Mouse (Mus musculus): ENCODE results near the gene Tlx1. TPM values are rescaled to one million over a fixed set of nuclear protein-coding genes. Genes with fewer than 3 reads are reported as not detected.

Tlx1 gene
- polyA plus RNA-seq (2014; fragmentation: Nextera tagmentation; extraction: Ambion mirVana) = 0.29 and 0.72 TPM in 2 replicates

DNA sequence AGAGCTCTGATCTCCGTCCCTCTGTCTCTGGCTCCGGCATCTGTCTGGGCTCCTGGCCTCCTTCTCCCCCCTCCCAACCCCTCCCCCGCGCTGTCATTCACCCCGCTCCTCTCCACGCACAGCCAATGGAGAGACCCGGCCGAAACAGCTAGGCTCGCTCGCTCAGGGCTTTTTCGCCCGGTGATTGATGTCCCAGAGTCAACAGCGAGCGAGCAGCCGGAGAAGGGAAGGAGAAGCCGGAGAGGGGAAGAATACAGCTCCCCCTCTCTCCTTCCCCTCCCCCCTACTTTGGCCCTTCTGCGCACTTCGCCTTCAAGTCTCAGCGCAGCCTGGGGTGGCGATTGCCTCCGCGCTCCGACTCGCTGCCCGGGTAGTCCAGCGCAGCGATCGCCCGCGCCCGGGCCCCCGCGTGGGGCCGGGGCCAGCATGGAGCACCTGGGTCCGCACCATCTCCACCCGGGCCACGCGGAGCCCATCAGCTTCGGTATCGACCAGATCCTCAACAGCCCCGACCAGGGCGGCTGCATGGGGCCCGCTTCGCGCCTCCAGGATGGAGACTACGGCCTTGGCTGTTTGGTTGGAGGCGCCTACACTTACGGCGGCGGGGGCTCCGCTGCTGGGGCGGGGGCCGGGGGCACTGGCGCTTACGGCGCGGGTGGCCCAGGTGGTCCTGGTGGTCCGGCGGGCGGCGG lies at the start of gene Tlx1:
Tlx1 (plus strand) TSS at position 191 of the 692 bp plus-strand sequence.
- ATAC-seq (ENCODE audit: insufficient read depth, low FRiP score, low TSS enrichment) (peak; percentile 77), DNase-seq (ENCODE audit: low spot score) (peak; percentile 81)
- under 1% methylated on average over 56 of the region's 61 CpGs for WGBS
- peak within 1 kb of the TSS; percentile 41 for H3K4me2 ChIP-seq (ENCODE audit: low read depth)
- peak within 1 kb of the TSS; percentile 24 for H3K4me3 ChIP-seq (ENCODE audit: low read depth, low read length)
- peaks cover 12% of the 10 kb centered on the region for H3K4me1 ChIP-seq (ENCODE audit: control insufficient read depth, insufficient read depth, low read length)
- peaks cover 99% of the 10 kb centered on the region for H3K27me3 ChIP-seq (ENCODE audit: control insufficient read depth, insufficient read depth, low read length)
- H3K9me3 ChIP-seq (ENCODE audit: control insufficient read depth, low read length) = no peaks in the 10 kb centered on the region; the same call in 1 of the 2 replicates
- H3K36me3 ChIP-seq (ENCODE audit: control insufficient read depth, insufficient read depth, low read length) = no peaks in the 10 kb centered on the region
- H3K9ac ChIP-seq (ENCODE audit: low read length) = no peak within 1 kb of the TSS; the same call in 1 of the 2 replicates
- H3K27ac ChIP-seq (ENCODE audit: low read depth, low read length) = no peak within 1 kb of the TSS

DNA sequence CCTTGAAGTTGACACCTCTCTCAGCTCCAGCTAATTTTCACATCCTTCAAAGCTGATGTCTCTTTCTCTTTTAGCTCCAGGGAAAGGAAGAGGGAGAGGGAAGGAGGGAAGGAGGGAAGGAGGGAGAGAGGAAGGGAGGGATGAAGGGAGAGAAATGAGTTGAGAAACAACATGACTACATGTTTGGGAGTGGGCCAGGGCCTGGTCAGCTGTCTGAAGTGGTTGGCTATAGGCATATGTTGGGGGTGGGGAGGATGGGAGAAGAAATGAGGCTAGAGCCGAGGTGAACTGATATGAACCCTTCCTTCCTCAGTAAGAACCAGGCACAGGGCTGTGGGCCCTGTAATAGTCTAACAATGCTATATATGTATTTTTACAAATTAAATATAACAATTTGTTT lies 44.9 kb upstream of the Tlx1 start:
- DNase-seq (ENCODE audit: low spot score) = no peak
- H3K27me3 ChIP-seq (ENCODE audit: control insufficient read depth, insufficient read depth, low read length) = peaks cover 43% of the 10 kb centered on the region
- H3K4me3 ChIP-seq (ENCODE audit: low read depth, low read length) = no peak overlapping the region
- H3K9me3 ChIP-seq (ENCODE audit: control insufficient read depth, low read length) = no peaks in the 10 kb centered on the region
- 39% methylated on average over 1 of the region's 1 CpGs for WGBS
- H3K27ac ChIP-seq (ENCODE audit: low read depth, low read length) = no peak overlapping the region
- no peaks in the 10 kb centered on the region for H3K36me3 ChIP-seq (ENCODE audit: control insufficient read depth, insufficient read depth, low read length)
- no peak overlapping the region for H3K4me2 ChIP-seq (ENCODE audit: low read depth)
- H3K9ac ChIP-seq (ENCODE audit: low read length) = no peak overlapping the region
- no peak for ATAC-seq (ENCODE audit: insufficient read depth, low FRiP score, low TSS enrichment)
- H3K4me1 ChIP-seq (ENCODE audit: control insufficient read depth, insufficient read depth, low read length) = no peaks in the 10 kb centered on the region

DNA sequence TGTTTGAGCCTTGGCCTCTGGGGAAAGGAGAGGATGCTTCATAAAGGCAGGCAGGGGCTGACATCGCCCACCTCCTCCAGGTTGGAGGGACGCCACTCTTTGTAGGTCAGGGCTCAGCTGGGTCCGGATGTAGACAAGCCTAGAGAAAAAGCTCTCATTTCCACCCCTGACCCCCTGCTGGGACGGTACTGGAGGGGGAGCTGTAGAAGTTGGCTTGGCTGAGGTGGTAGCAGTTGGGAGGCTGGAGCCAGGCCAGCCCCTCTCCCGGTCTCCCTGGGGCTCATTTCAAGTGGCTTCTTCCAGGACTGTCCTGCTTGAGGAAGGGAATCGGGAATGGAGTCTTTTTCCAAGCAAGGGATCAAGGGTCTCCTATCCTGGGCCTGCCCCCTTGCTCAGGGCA lies 43.8 kb upstream of the Tlx1 start:
- H3K9me3 ChIP-seq (ENCODE audit: control insufficient read depth, low read length) = no peaks in the 10 kb centered on the region
- no peaks in the 10 kb centered on the region for H3K36me3 ChIP-seq (ENCODE audit: control insufficient read depth, insufficient read depth, low read length)
- H3K4me1 ChIP-seq (ENCODE audit: control insufficient read depth, insufficient read depth, low read length) = no peaks in the 10 kb centered on the region
- WGBS = 50% methylated on average over 6 of the region's 6 CpGs
- no peak overlapping the region for H3K4me2 ChIP-seq (ENCODE audit: low read depth)
- no peak overlapping the region for H3K4me3 ChIP-seq (ENCODE audit: low read depth, low read length)
- H3K9ac ChIP-seq (ENCODE audit: low read length) = no peak overlapping the region
- H3K27me3 ChIP-seq (ENCODE audit: control insufficient read depth, insufficient read depth, low read length) = peaks cover 43% of the 10 kb centered on the region
- ATAC-seq (ENCODE audit: insufficient read depth, low FRiP score, low TSS enrichment) (no peak), DNase-seq (ENCODE audit: low spot score) (no peak)
- H3K27ac ChIP-seq (ENCODE audit: low read depth, low read length) = no peak overlapping the region

DNA sequence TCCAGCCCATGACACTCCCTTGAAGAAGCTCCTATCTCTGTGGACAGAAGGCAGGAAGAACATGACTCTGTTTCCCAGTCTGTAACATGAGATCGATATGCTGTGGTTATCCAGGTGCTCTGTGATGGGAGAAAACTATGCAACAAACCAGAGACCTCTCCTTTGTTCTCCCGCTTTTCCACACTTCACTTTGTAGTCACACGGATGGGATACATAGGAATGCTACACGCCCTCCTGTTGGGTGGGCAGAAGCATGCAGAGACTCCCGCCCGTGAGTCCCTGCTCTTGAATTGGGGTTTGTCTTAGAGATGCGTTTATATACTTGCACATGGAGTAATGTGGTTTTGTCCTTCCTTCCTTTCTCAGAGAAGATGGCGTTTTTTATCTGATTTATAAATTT lies 39.8 kb upstream of the Tlx1 start:
- Histone ChIP-seq H3K4me1 (ENCODE audit: control insufficient read depth, insufficient read depth, low read length) (0 out of 2 replicates have a peak, but pooled peaks cover 4% of the 10 kb centered on the region), H3K4me3 (ENCODE audit: low read depth, low read length) (no peak overlapping the region), H3K4me2 (ENCODE audit: low read depth) (no peak overlapping the region), H3K36me3 (ENCODE audit: control insufficient read depth, insufficient read depth, low read length) (no peaks in the 10 kb centered on the region), H3K9me3 (ENCODE audit: control insufficient read depth, low read length) (no peaks in the 10 kb centered on the region), H3K27me3 (ENCODE audit: control insufficient read depth, insufficient read depth, low read length) (peaks cover 9% of the 10 kb centered on the region), H3K27ac (ENCODE audit: low read depth, low read length) (no peak overlapping the region), H3K9ac (ENCODE audit: low read length) (no peak overlapping the region)
- 78% methylated on average over 8 of the region's 8 CpGs for WGBS
- DNase-seq (ENCODE audit: low spot score) = no peak
- no peak for ATAC-seq (ENCODE audit: insufficient read depth, low FRiP score, low TSS enrichment)

GRCm38 (mm10) chr19:45112444-45112843 lies 38.0 kb upstream of the Tlx1 start:
- peaks cover 4% of the 10 kb centered on the region; the same call in 1 of the 2 replicates for H3K27me3 ChIP-seq (ENCODE audit: control insufficient read depth, insufficient read depth, low read length)
- 78% methylated on average over 6 of the region's 6 CpGs for WGBS

GRCm38 (mm10) chr19:45113791-45114460 lies 36.6 kb upstream of the Tlx1 start:
- Histone ChIP-seq H3K9me3 (ENCODE audit: control insufficient read depth, low read length) (no peaks in the 10 kb centered on the region), H3K9ac (ENCODE audit: low read length) (no peak overlapping the region), H3K27me3 (ENCODE audit: control insufficient read depth, insufficient read depth, low read length) (0 out of 2 replicates have a peak, but pooled peaks cover 2% of the 10 kb centered on the region), H3K4me1 (ENCODE audit: control insufficient read depth, insufficient read depth, low read length) (0 out of 2 replicates have a peak, but pooled peaks cover 4% of the 10 kb centered on the region), H3K4me3 (ENCODE audit: low read depth, low read length) (no peak overlapping the region), H3K36me3 (ENCODE audit: control insufficient read depth, insufficient read depth, low read length) (no peaks in the 10 kb centered on the region), H3K27ac (ENCODE audit: low read depth, low read length) (no peak overlapping the region), H3K4me2 (ENCODE audit: low read depth) (no peak overlapping the region)
- WGBS = 2% methylated on average over 18 of the region's 18 CpGs
- DNase-seq (ENCODE audit: low spot score) = peak; percentile 45
- ATAC-seq (ENCODE audit: insufficient read depth, low FRiP score, low TSS enrichment) = no peak

More at GRCm38 (mm10) chr19:45112444-45112843, 38.0 kb upstream of the Tlx1 start:
- H3K27ac ChIP-seq (ENCODE audit: low read depth, low read length) = no peak overlapping the region
- H3K4me2 ChIP-seq (ENCODE audit: low read depth) = no peak overlapping the region
- H3K9ac ChIP-seq (ENCODE audit: low read length) = no peak overlapping the region
- no peak for ATAC-seq (ENCODE audit: insufficient read depth, low FRiP score, low TSS enrichment)
- H3K36me3 ChIP-seq (ENCODE audit: control insufficient read depth, insufficient read depth, low read length) = no peaks in the 10 kb centered on the region
- no peak overlapping the region for H3K4me3 ChIP-seq (ENCODE audit: low read depth, low read length)
- DNase-seq (ENCODE audit: low spot score) = no peak
- H3K9me3 ChIP-seq (ENCODE audit: control insufficient read depth, low read length) = no peaks in the 10 kb centered on the region
- H3K4me1 ChIP-seq (ENCODE audit: control insufficient read depth, insufficient read depth, low read length) = 0 out of 2 replicates have a peak, but pooled peaks cover 4% of the 10 kb centered on the region

- Histone ChIP-seq H3K9me3 (ENCODE audit: control insufficient read depth, low read length) (no peaks in the 10 kb centered on the region), H3K27ac (ENCODE audit: low read depth, low read length) (no peak overlapping the region), H3K27me3 (ENCODE audit: control insufficient read depth, insufficient read depth, low read length) (0 out of 2 replicates have a peak, but pooled peaks cover 2% of the 10 kb centered on the region), H3K4me3 (ENCODE audit: low read depth, low read length) (no peak overlapping the region), H3K4me1 (ENCODE audit: control insufficient read depth, insufficient read depth, low read length) (0 out of 2 replicates have a peak, but pooled peaks cover 4% of the 10 kb centered on the region), H3K4me2 (ENCODE audit: low read depth) (no peak overlapping the region), H3K9ac (ENCODE audit: low read length) (no peak overlapping the region), H3K36me3 (ENCODE audit: control insufficient read depth, insufficient read depth, low read length) (no peaks in the 10 kb centered on the region)
- WGBS = 38% methylated on average over 3 of the region's 3 CpGs
- ATAC-seq (ENCODE audit: insufficient read depth, low FRiP score, low TSS enrichment) (no peak), DNase-seq (ENCODE audit: low spot score) (no peak)
Observed at GRCm38 (mm10) chr19:45114772-45115171, 35.7 kb upstream of the Tlx1 start.

- Histone ChIP-seq H3K27me3 (ENCODE audit: control insufficient read depth, insufficient read depth, low read length) (0 out of 2 replicates have a peak, but pooled peaks cover 2% of the 10 kb centered on the region), H3K4me1 (ENCODE audit: control insufficient read depth, insufficient read depth, low read length) (0 out of 2 replicates have a peak, but pooled peaks cover 4% of the 10 kb centered on the region), H3K27ac (ENCODE audit: low read depth, low read length) (no peak overlapping the region), H3K4me3 (ENCODE audit: low read depth, low read length) (no peak overlapping the region), H3K36me3 (ENCODE audit: control insufficient read depth, insufficient read depth, low read length) (no peaks in the 10 kb centered on the region), H3K9ac (ENCODE audit: low read length) (no peak overlapping the region), H3K9me3 (ENCODE audit: control insufficient read depth, low read length) (no peaks in the 10 kb centered on the region), H3K4me2 (ENCODE audit: low read depth) (no peak overlapping the region)
- ATAC-seq (ENCODE audit: insufficient read depth, low FRiP score, low TSS enrichment) (no peak), DNase-seq (ENCODE audit: low spot score) (peak; percentile 41)
- WGBS = 74% methylated on average over 1 of the region's 1 CpGs
Observed at GRCm38 (mm10) chr19:45116798-45117197, 33.7 kb upstream of the Tlx1 start.

Measured in neural tube, embryonic 11.5 days (tissue).